Mouse (Mus musculus): ENCODE results near the gene Farsb.

- no peak for TF ChIP-seq HCFC1 (IDR thresholded peaks at IDR 0.05; ENCODE audit: low read depth, low read length)
- no peak for TF ChIP-seq SIN3A (IDR thresholded peaks at IDR 0.05; ENCODE audit: low read length)
- no peak for TF ChIP-seq CTCF (conservative IDR thresholded peaks at IDR 0.05 in 1 of 2, IDR thresholded peaks at IDR 0.05 in 1 of 2; ENCODE audit: low read depth in 2 of 2, low read length in 2 of 2)
- no peak for TF ChIP-seq MAX (IDR thresholded peaks at IDR 0.05; ENCODE audit: low read length)
- TF ChIP-seq TBP (conservative IDR thresholded peaks at IDR 0.05; ENCODE audit: low read depth, low read length) = no peak
- no peak for TF ChIP-seq TCF12 (IDR thresholded peaks at IDR 0.05; ENCODE audit: low read depth, low read length)
These were observed 93.0 kb downstream of the Farsb start for GRCm38 (mm10) chr1:78395737-78396136.
